Mouse (Mus musculus) megakaryocyte, embryonic 14.5 days (primary cell): ENCODE data around the gene Wrnip1.

ENCODE experiments used
- FLI1 ChIP-seq: IDR thresholded peaks from 2 replicates; pipeline ENCODE4 v1.6.1; 2012; ENCODE audit warnings: low read length, inconsistent platforms, mixed read lengths
- GATA1 ChIP-seq: IDR thresholded peaks from 3 replicates; pipeline ENCODE4 v1.6.1; 2012; ENCODE audit warnings: mixed read lengths, low read length, inconsistent platforms, borderline replicate concordance

DNA sequence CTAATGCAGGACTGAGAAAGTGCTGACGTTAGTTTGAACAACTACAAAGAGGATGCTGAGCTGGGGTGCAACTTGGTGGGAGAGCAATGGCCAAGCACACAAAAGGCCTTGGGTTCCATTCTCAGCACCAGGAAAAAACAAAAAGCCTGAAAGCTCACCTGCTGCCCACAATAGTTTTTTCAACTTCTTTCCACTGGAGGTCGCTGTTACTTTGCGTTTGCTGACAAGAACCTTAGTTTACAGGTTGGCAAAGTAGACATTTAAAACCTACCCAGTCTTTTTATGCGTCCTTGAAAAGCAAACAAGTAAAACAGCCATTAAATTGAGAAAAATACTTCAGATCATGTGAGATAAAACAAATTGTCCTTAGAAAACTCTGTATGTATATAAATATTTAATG is 33.7 kb upstream of the Wrnip1 start:
- no peak for TF ChIP-seq FLI1
- no peak for TF ChIP-seq GATA1
